Mouse (Mus musculus): ENCODE results near the gene Ttll8. TPM values are rescaled to one million over a fixed set of nuclear protein-coding genes. Genes with fewer than 3 reads are reported as not detected.

Gene Ttll8
- not detected for total RNA-seq (2021)
- long read RNA-seq, experiment 1: 0 reads
- long read RNA-seq, experiment 2: 0 reads

GRCm38 (mm10) chr15:88954368-88955072, at the start of gene Ttll8:
TSS of gene Ttll8 (minus strand) at chr15:88954418.
- no peak for DNase-seq (ENCODE audit: low spot score)

GRCm38 (mm10) chr15:89001245-89001644, 47.0 kb upstream of the Ttll8 start:
- no peak for DNase-seq (ENCODE audit: low spot score)

- no peak for DNase-seq (ENCODE audit: low spot score)
These were observed 46.1 kb upstream of the Ttll8 start for GRCm38 (mm10) chr15:89000367-89000766.

- no peak for DNase-seq (ENCODE audit: low spot score)
These were observed 44.9 kb upstream of the Ttll8 start for GRCm38 (mm10) chr15:88999124-88999523.

- DNase-seq (ENCODE audit: low spot score): no peak
These were observed 44.4 kb upstream of the Ttll8 start for GRCm38 (mm10) chr15:88998636-88999035.

GRCm38 (mm10) chr15:88989236-88989635, 35.0 kb upstream of the Ttll8 start:
- DNase-seq (ENCODE audit: low spot score): no peak

GRCm38 (mm10) chr15:88982534-88983079, 28.4 kb upstream of the Ttll8 start, which contains the start of gene Mov10l1:
TSS of gene Mov10l1 (plus strand) at chr15:88982909.
- DNase-seq (ENCODE audit: low spot score): no peak

- DNase-seq (ENCODE audit: low spot score): no peak
These were observed 24.9 kb upstream of the Ttll8 start for GRCm38 (mm10) chr15:88979138-88979446.

GRCm38 (mm10) chr15:88978281-88979137, 24.3 kb upstream of the Ttll8 start, which contains the start of gene Mlc1:
TSS of gene Mlc1 (minus strand) at chr15:88979007.
- no peak for DNase-seq (ENCODE audit: low spot score)

GRCm38 (mm10) chr15:88972300-88972699, 18.1 kb upstream of the Ttll8 start:
- no peak for DNase-seq (ENCODE audit: low spot score)

- DNase-seq (ENCODE audit: low spot score): no peak
These were observed 9.9 kb upstream of the Ttll8 start for GRCm38 (mm10) chr15:88964070-88964578.

GRCm38 (mm10) chr15:88957522-88957921, 3.3 kb upstream of the Ttll8 start:
- no peak for DNase-seq (ENCODE audit: low spot score)

- DNase-seq (ENCODE audit: low spot score): no peak
These were observed 1.1 kb upstream of the Ttll8 start for GRCm38 (mm10) chr15:88955342-88955741.

GRCm38 (mm10) chr15:88951246-88951645, 3.0 kb downstream of the Ttll8 start:
- no peak for DNase-seq (ENCODE audit: low spot score)

- DNase-seq (ENCODE audit: low spot score): no peak
These were observed 7.4 kb downstream of the Ttll8 start for GRCm38 (mm10) chr15:88946851-88947250.

GRCm38 (mm10) chr15:88943896-88944551, 10.2 kb downstream of the Ttll8 start:
- no peak for DNase-seq (ENCODE audit: low spot score)

GRCm38 (mm10) chr15:88942783-88943182, 11.4 kb downstream of the Ttll8 start:
- DNase-seq (ENCODE audit: low spot score): no peak

GRCm38 (mm10) chr15:88937291-88937650, 16.9 kb downstream of the Ttll8 start:
- DNase-seq (ENCODE audit: low spot score): no peak

- DNase-seq (ENCODE audit: low spot score): no peak
These were observed 17.5 kb downstream of the Ttll8 start for GRCm38 (mm10) chr15:88936619-88937290.

GRCm38 (mm10) chr15:88934141-88934540, 20.1 kb downstream of the Ttll8 start:
- no peak for DNase-seq (ENCODE audit: low spot score)

- no peak for DNase-seq (ENCODE audit: low spot score)
These were observed 21.6 kb downstream of the Ttll8 start for GRCm38 (mm10) chr15:88932667-88933066.

Measured in gastrocnemius, adult 18-20 months (tissue).